Mouse (Mus musculus) embryonic facial prominence, embryonic 10.5 days (tissue): Measurements from ENCODE around the gene Ipo7. TPM values are rescaled to one million over a fixed set of nuclear protein-coding genes. Genes with fewer than 3 reads are reported as not detected.
A peak's percentile ranks its signal among the peaks of the same experiment; 100 is the strongest.
"Not testable (repeated sequence)": the region's sequence is repeated elsewhere in the genome, so short reads cannot be mapped to it uniquely, and the experiment has no call there.

Experiments
- DNase-seq: peaks from one replicate; pipeline ENCODE4 v3.0.0-alpha.2; 2017; ENCODE audit warnings: low spot score
- H3K27ac ChIP-seq: fragments of 300-500 bp; sonication (generic); replicated peaks from 2 replicates; pipeline ENCODE4 v1.5.1; 2016; ENCODE audit warnings: mild to moderate bottlenecking
- H3K27me3 ChIP-seq: fragments of 300-500 bp; sonication (generic); replicated peaks from 2 replicates; pipeline ENCODE4 v1.6.1; 2016; ENCODE audit warnings: low read depth, mild to moderate bottlenecking; ENCODE audit not compliant: poor library complexity, severe bottlenecking
- H3K36me3 ChIP-seq: fragments of 300-500 bp; sonication (generic); replicated peaks from 2 replicates; pipeline ENCODE4 v1.6.1; 2016; ENCODE audit warnings: mild to moderate bottlenecking, moderate library complexity
- H3K4me1 ChIP-seq: fragments of 300-500 bp; sonication (generic); 2 replicates; pipeline ENCODE4 v1.6.1; 2016
- H3K4me3 ChIP-seq: fragments of 300-500 bp; sonication (generic); 2 replicates; pipeline ENCODE4 v1.5.1; 2016; ENCODE audit warnings: mild to moderate bottlenecking, moderate library complexity
- H3K9me3 ChIP-seq: fragments of 300-500 bp; sonication (generic); 2 replicates; pipeline ENCODE4 v1.6.1; 2016; ENCODE audit warnings: mild to moderate bottlenecking
- WGBS: fragments of 180-500 bp; shearing (Covaris S2); methylation state at CpG from one replicate; pipeline ENCODE4 v1.1.7; 2016; 5-methylcytosine and 5-hydroxymethylcytosine counted together
- polyA plus RNA-seq: library from polyadenylated mRNA; unstranded; fragments of >200 nt; fragmentation: Nextera tagmentation; extraction: Ambion mirVana; gene quantifications from 2 replicates; pipeline ENCODE4 v1.2.1, GENCODE M21; 2016

The Ipo7 gene
- 57.0 and 57.5 TPM in 2 replicates for polyA plus RNA-seq

- Histone ChIP-seq H3K4me3 (peak within 1 kb of the TSS; percentile 97), H3K4me1 (peaks cover 14% of the 10 kb centered on the region), H3K27ac (peak within 1 kb of the TSS; percentile 95), H3K9me3 (no peaks in the 10 kb centered on the region), H3K27me3 (no peaks in the 10 kb centered on the region), H3K36me3 (peaks cover 22% of the 10 kb centered on the region)
- DNase-seq, result peak; percentile 94
- under 1% methylated on average over 48 of the region's 48 CpGs for WGBS
Measured at GRCm38 (mm10) chr7:110018117-110018630, at the start of gene Ipo7. Ipo7 (plus strand) TSS chr7:110018274.

GRCm38 (mm10) chr7:109968924-109969450 is 49.1 kb upstream of the Ipo7 start:
- Histone ChIP-seq H3K36me3 (peaks cover 13% of the 10 kb centered on the region), H3K4me3 (no peak overlapping the region), H3K4me1 (peaks cover 16% of the 10 kb centered on the region), H3K9me3 (no peaks in the 10 kb centered on the region), H3K27ac (no peak overlapping the region), H3K27me3 (no peaks in the 10 kb centered on the region)
- peak; percentile 20 for DNase-seq
- 14% methylated on average over 2 of the region's 2 CpGs for WGBS

- no peaks in the 10 kb centered on the region for H3K9me3 ChIP-seq
- no peaks in the 10 kb centered on the region for H3K27me3 ChIP-seq
- peaks cover 13% of the 10 kb centered on the region for H3K36me3 ChIP-seq
- H3K4me3 ChIP-seq, result no peak overlapping the region
- DNase-seq, result no peak
- no peak overlapping the region for H3K27ac ChIP-seq
- H3K4me1 ChIP-seq, result peaks cover 16% of the 10 kb centered on the region
Measured at GRCm38 (mm10) chr7:109969542-109969941, 48.5 kb upstream of the Ipo7 start.

GRCm38 (mm10) chr7:109975966-109976715 is 41.9 kb upstream of the Ipo7 start:
- DNase-seq, result no peak
- no peak overlapping the region for H3K27ac ChIP-seq
- H3K4me3 ChIP-seq, result no peak overlapping the region
- 95% methylated on average over 6 of the region's 6 CpGs for WGBS
- no peaks in the 10 kb centered on the region for H3K27me3 ChIP-seq
- peaks cover 75% of the 10 kb centered on the region for H3K36me3 ChIP-seq
- no peaks in the 10 kb centered on the region for H3K9me3 ChIP-seq
- H3K4me1 ChIP-seq, result 0 out of 2 replicates have a peak, but pooled peaks cover 2% of the 10 kb centered on the region

GRCm38 (mm10) chr7:109977131-109977530 is 40.9 kb upstream of the Ipo7 start:
- H3K4me1 ChIP-seq, H3K4me3 ChIP-seq, H3K27me3 ChIP-seq, DNase-seq, H3K27ac ChIP-seq, H3K9me3 ChIP-seq: not testable (repeated sequence)
- H3K36me3 ChIP-seq, result peaks cover 84% of the 10 kb centered on the region
- WGBS, result 76% methylated on average over 5 of the region's 5 CpGs

GRCm38 (mm10) chr7:109984608-109985007 is 33.5 kb upstream of the Ipo7 start:
- not testable (repeated sequence) for H3K27me3 ChIP-seq, H3K9me3 ChIP-seq, H3K27ac ChIP-seq, DNase-seq
- 85% methylated on average over 5 of the region's 5 CpGs for WGBS
- H3K36me3 ChIP-seq, result peaks cover 44% of the 10 kb centered on the region
- H3K4me3 ChIP-seq, result peak overlapping the region; percentile 68; the same call in 1 of the 2 replicates
- H3K4me1 ChIP-seq, result peaks cover 13% of the 10 kb centered on the region

- WGBS, result under 1% methylated on average over 27 of the region's 27 CpGs
- peaks cover 34% of the 10 kb centered on the region for H3K36me3 ChIP-seq
- no peak for DNase-seq
- H3K4me1 ChIP-seq, result peaks cover 13% of the 10 kb centered on the region
- H3K27ac ChIP-seq, result peak overlapping the region; percentile 82
- no peaks in the 10 kb centered on the region for H3K9me3 ChIP-seq
- H3K27me3 ChIP-seq, result no peaks in the 10 kb centered on the region
- H3K4me3 ChIP-seq, result peak overlapping the region; percentile 68
Measured at GRCm38 (mm10) chr7:109985661-109986132, 32.4 kb upstream of the Ipo7 start.

- peaks cover 31% of the 10 kb centered on the region for H3K36me3 ChIP-seq
- DNase-seq, result peak; percentile 100
- peak overlapping the region; percentile 68 for H3K4me3 ChIP-seq
- peaks cover 13% of the 10 kb centered on the region for H3K4me1 ChIP-seq
- no peaks in the 10 kb centered on the region for H3K27me3 ChIP-seq
- no peaks in the 10 kb centered on the region for H3K9me3 ChIP-seq
- WGBS, result under 1% methylated on average over 43 of the region's 43 CpGs
- peak overlapping the region; percentile 82 for H3K27ac ChIP-seq
Measured at GRCm38 (mm10) chr7:109986133-109986669, 31.9 kb upstream of the Ipo7 start.

GRCm38 (mm10) chr7:109986775-109987174 is 31.3 kb upstream of the Ipo7 start, which contains the start of gene Tmem41b:
Tmem41b (minus strand) TSS chr7:109986929.
- Histone ChIP-seq H3K36me3 (peaks cover 26% of the 10 kb centered on the region), H3K4me3 (peak within 1 kb of the TSS; percentile 68), H3K4me1 (peaks cover 13% of the 10 kb centered on the region), H3K27ac (peak within 1 kb of the TSS; percentile 82)
- whole genome bisulfite sequencing, result 38% methylated on average over 6 of the region's 6 CpGs
- DNase-seq, H3K27me3 ChIP-seq, H3K9me3 ChIP-seq: not testable (repeated sequence)

GRCm38 (mm10) chr7:109991286-109991685 is 26.8 kb upstream of the Ipo7 start:
- no peak overlapping the region for H3K27ac ChIP-seq
- no peak for DNase-seq
- no peaks in the 10 kb centered on the region for H3K27me3 ChIP-seq
- H3K9me3 ChIP-seq, result no peaks in the 10 kb centered on the region
- H3K4me3 ChIP-seq, result no peak overlapping the region
- 85% methylated on average over 1 of the region's 1 CpGs for WGBS
- H3K36me3 ChIP-seq, result no peaks in the 10 kb centered on the region
- no peaks in the 10 kb centered on the region for H3K4me1 ChIP-seq

GRCm38 (mm10) chr7:109993157-109993959 is 24.7 kb upstream of the Ipo7 start:
- Histone ChIP-seq H3K9me3 (no peaks in the 10 kb centered on the region), H3K4me1 (no peaks in the 10 kb centered on the region), H3K27me3 (no peaks in the 10 kb centered on the region), H3K4me3 (no peak overlapping the region), H3K27ac (no peak overlapping the region), H3K36me3 (no peaks in the 10 kb centered on the region)
- 67% methylated on average over 2 of the region's 2 CpGs for WGBS
- no peak for DNase-seq

GRCm38 (mm10) chr7:109998388-109998787 is 19.7 kb upstream of the Ipo7 start:
- Histone ChIP-seq H3K27ac (no peak overlapping the region), H3K27me3 (peaks cover 5% of the 10 kb centered on the region; the same call in 1 of the 2 replicates), H3K9me3 (no peaks in the 10 kb centered on the region), H3K4me3 (no peak overlapping the region), H3K36me3 (no peaks in the 10 kb centered on the region), H3K4me1 (peaks cover 7% of the 10 kb centered on the region)
- WGBS, result 85% methylated on average over 4 of the region's 4 CpGs
- DNase-seq, result no peak
